Mouse (Mus musculus) ES-CJ7 (cell line): ENCODE data around the gene Capn3.

ENCODE experiments used
- DNase-seq: peaks from one replicate; pipeline ENCODE4 v3.0.0; 2011; ENCODE audit warnings: low read depth, low spot score

Gene Capn3

GRCm38 (mm10) chr2:120481921-120482320 is 26.1 kb downstream of the Capn3 start:
- no peak for DNase-seq

- DNase-seq, result no peak
Measured at GRCm38 (mm10) chr2:120482506-120483389, 26.9 kb downstream of the Capn3 start.

DNA sequence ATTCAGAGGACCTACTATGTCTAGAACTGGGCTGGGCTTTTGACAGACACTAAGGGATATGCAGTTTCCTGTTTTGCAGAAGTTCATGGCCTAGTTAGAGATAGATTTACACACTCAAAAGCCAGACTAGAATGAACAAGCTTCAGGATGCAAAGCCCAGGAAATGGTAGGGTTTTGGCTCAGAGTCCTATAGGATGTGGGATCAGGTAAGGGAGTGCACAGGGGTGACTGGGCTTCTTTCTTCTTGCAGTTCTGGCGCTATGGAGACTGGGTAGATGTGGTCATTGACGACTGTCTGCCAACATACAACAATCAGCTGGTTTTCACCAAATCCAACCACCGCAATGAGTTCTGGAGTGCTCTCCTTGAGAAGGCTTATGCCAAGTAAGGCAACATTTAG is 28.4 kb downstream of the Capn3 start:
- no peak for DNase-seq

GRCm38 (mm10) chr2:120493254-120493653 is 37.4 kb downstream of the Capn3 start:
- DNase-seq, result no peak

GRCm38 (mm10) chr2:120496511-120496910 is 40.7 kb downstream of the Capn3 start:
- no peak for DNase-seq

DNA sequence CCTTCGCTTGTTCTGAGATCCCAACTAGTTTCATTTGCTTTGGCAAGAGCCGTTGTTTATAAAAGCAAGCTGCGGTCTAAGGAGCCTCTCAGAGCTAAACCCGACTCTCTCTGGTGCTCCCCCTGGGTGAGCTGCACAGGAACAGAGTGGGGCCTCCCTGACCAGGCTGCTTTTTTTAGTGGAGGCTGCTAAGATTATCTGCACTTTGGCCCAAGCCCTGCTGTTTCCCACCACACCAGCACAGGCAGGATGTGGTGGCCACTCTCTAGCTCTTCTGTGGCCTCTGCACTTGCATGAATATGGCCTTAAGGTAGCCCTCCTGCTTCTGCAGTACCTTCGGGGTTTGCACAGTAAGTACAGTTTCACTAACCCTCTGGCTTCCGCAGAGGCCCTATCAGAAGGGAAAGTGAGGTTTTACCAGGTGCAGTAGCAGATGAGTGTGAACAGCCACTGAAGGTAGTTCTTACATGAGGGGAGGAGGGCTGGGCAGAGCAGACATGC is 44.2 kb downstream of the Capn3 start:
- no peak for DNase-seq

- no peak for DNase-seq
Measured at GRCm38 (mm10) chr2:120501136-120501918, 45.5 kb downstream of the Capn3 start.

- DNase-seq, result no peak
Measured at GRCm38 (mm10) chr2:120501931-120502604, 46.2 kb downstream of the Capn3 start.

DNA sequence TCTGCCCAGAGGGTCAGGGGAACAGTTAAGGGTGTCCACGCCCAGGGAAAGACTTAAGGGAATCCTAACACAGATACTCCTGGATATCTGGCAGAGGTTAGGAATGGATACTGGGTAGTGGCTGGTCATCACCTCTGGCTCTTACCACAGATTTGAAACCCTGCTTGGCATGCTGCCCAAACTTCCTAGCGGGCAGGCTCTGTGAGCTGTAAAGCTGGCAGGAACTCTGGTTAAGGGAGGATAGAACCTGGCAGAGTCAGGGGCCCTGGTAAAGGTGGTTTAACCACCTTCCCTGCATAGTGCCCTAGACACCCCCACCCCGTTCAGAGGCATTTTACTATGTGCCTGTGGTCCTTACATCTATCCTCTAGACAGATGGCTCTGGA is 46.8 kb downstream of the Capn3 start:
- no peak for DNase-seq

GRCm38 (mm10) chr2:120503094-120503493 is 47.3 kb downstream of the Capn3 start:
- no peak for DNase-seq

DNA sequence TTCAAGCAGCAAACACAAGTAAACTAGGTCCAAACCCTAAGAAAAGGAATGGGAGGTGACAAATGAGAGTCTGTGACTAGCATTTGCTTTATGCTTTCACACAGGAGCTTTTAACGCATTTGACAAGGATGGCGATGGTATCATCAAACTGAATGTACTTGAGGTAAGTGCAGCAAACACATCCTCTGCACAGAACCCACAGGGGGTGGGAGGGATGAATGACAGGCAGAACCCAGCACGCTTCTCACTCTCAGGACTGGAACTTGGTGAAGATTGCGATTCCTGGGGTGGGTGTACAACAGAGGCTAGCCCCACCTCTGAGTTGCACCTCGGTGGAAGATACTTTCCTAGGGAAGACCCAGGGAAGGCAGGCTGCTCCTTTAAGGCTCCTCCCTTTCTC is 48.2 kb downstream of the Capn3 start:
- no peak for DNase-seq

DNA sequence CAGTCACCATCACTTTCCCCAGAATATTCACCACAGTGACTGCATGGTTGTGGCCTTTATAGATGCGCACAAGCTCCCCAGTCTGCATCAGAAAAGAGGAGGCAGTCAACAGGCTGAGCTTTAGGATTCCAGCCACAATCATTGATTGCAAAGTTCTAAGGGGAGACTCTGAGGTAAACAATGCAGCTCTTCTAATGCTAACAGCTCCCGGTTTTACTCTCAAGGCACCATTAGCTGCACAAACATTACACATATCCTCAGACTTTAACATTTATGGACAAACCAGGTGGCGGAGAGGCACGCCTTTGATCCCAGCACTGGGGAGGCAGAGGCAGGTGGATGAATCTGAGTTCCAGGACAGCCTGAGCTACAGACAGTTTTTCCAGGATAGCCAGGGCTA is 58.4 kb downstream of the Capn3 start:
- DNase-seq, result peak; percentile 50

- no peak for DNase-seq
Measured at GRCm38 (mm10) chr2:120518547-120519210, 62.9 kb downstream of the Capn3 start.

DNA sequence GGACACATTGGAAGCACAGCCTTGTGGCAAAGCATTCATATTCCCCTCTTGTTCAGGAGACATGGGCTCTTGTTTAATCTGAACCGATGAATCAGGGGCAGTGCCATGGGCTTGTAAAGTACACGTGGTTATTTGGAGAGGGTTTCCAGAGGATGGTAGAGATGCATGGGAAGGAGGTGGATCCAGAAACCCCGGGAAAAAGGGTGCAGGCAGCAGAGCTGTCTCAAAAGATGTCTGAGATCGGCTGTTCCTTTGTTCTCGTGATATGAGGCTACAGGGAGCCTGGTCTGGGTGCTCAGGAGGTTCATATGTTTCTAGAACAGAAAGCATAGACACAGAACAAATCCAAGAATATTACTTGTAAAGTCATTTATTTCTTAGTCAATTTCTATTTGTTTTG is 71.0 kb downstream of the Capn3 start:
- DNase-seq, result no peak

DNA sequence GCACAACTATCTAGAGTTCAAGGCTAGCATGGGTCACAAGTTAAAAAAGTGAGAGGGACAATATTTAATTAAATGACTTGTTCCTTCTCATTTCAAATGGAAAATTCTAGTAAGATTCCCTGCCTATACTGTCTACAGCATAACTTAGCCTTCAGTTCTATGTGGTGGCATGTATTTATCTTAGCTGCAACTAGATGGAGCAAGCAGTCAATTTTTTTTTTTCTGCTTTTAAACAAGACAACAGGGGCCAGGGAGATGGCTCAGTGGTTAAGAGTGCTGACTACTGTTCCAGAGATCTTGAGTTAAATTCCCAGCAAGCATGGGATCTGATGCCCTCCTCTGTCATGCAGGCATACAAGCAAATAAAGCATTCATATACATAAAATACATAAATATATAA is 73.7 kb downstream of the Capn3 start:
- no peak for DNase-seq

DNA sequence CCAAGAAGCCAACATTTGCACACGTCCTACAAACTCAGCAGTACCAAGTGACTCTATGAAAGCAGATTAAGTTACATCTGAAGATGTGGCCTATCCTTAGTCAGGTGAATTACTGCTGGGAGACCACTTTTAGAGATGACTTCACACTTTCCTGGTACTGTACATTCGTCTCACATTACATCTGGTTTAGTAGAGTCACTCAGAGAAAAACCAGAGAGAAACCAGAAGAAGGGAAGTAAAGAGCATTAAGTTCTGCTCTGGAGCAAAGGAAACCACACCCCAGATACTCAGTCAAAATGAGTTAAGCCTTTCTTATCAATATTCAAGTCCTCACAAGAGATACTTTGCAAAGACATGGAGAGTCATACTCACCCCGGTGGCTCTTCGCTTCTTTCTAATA is 75.4 kb downstream of the Capn3 start:
- DNase-seq, result no peak

DNA sequence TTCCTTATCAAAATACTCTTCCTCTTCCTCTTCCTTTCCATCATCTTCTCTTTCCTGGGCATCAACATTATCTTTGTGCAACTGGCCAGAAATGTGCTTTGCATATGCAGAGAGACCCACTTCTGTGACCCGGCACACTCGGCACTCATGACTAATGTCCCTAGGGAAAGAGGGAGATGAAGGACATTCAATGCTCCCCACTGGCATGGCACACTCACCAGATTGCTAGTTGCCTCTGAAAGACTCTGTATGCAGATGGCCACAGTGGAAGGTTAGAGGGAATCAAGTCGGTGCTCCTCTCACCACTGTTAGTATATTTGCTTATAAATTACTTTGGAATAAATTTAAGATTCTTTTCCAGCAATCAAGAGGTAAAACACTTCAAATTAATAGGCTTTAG is 83.5 kb downstream of the Capn3 start:
- no peak for DNase-seq

DNA sequence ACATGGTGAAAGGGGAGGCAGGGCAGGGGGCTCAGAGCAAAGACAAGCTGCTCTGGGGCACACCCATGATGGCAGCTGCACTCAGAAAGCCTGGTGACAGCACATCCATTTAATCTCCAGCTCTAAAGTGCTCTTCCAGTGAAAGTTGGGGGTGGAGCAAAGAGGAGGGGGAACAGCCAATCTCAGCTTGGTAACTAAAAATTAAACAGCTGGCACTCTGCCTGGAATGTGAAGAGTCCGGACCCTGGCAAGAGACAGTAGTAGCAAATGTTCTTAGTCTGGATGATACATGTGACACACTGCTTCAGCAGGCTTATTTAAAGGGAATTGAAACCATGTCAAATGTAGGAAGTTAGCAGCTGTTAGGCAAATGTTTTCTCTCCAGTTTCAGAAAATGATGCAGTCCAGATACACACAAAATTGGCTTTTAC is 84.0 kb downstream of the Capn3 start:
- DNase-seq, result no peak

DNA sequence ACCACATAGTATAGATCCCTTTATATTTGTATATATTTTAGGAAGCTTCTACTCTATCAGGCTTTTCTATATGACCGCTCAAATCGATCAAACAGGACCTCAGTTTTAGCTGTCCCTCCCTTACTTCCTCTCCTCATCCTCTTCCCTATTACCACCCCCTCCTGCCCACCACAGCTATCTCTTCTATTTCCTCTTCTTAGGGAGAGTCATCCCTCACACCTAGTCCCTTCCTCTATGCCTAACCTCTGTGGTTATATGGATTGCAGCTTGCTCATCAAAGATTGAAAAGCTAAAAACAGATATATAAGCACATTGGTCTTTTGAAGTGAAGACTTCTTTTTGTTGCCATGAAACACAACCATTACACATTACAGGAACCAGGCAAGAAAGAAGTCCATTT is 88.9 kb downstream of the Capn3 start:
- DNase-seq, result no peak
